11 mouse cellular contexts compared by ENCODE assay signal in the genomic region with DNA sequence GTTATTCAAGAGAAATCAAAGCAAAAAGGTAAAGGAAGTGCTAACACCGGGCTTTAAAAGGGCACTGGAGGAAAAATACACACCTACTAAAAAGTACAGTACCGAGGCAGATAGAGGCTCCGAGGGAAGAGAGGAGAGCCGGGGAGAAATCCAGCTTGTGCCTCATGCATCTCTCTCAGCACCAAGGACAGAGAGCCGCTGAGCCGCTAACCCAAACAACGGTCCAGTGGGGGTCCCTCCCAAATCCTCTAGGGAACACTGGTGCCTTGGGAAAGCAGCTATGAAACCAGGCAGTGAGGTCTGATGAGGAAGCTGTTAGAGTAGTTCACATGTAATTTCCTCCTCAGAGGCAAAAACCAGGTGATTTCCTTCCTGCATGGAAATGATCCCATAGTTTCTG. TPM values are rescaled to one million over a fixed set of nuclear protein-coding genes. Genes with fewer than 3 reads are reported as not detected.
DNase-seq lines count a peak whose midpoint lies in the region; ATAC-seq and TF ChIP-seq lines count a peak whose summit lies in the region.
"Had no signal": no experiment of that assay in that cellular context is flagged by ENCODE, and none has a peak within 500 bp of the region (broad histone marks: within the 10 kb centered on the region; RNA-seq: fewer than 3 reads in every experiment).

Gene Drd3 (plus strand): TSS at position 276 of the 400 bp plus-strand sequence.

- H3K4me1 ChIP-seq in heart, adult 2 months (ENCODE audit: control insufficient read depth, insufficient read depth, low read length), result no peaks in the 10 kb centered on the region
- no peaks in the 10 kb centered on the region for H3K4me1 ChIP-seq in lung, adult 2 months (ENCODE audit: control insufficient read depth, insufficient read depth, low read length)
- H3K4me1 ChIP-seq in forebrain, embryonic 14.5 days (ENCODE audit: control insufficient read depth, insufficient read depth, low read length), result no peaks in the 10 kb centered on the region
- 0 out of 2 replicates have a peak, but pooled peaks cover 3% of the 10 kb centered on the region for H3K4me1 ChIP-seq in neural tube, embryonic 15.5 days
- H3K4me1 ChIP-seq in thymus, adult 2 months (replicated peaks; ENCODE audit: control insufficient read depth, insufficient read depth, low read length), result no peaks in the 10 kb centered on the region
- H3K4me1 ChIP-seq: neural tube, embryonic 13.5 days had no signal

- peak; percentile 58 for DNase-seq in heart, adult 11 months
- DNase-seq in heart, adult 2 months, result no peak
- DNase-seq in lung, postnatal 4 days, result peak; percentile 15 to 27
- DNase-seq in lung, adult 2 months, result no peak
- DNase-seq in forebrain, embryonic 14.5 days (ENCODE audit: low spot score), result peak; percentile 43
- DNase-seq in thymus, adult 2 months, result no peak
- DNase-seq in adipocyte (ENCODE audit: low spot score), result no peak
- DNase-seq: kidney, adult 2 months had no signal

- no peak for TF ChIP-seq EP300 in heart, adult 2 months (IDR thresholded peaks at IDR 0.05; ENCODE audit: insufficient read depth, low read depth, low read length)

- H3K4me2 ChIP-seq in forebrain, embryonic 14.5 days (ENCODE audit: low read length), result peak within 1 kb of the TSS; percentile 23; the same call in 1 of the 2 replicates
- peak within 1 kb of the TSS; percentile 25 for H3K4me2 ChIP-seq in neural tube, embryonic 15.5 days
- H3K4me2 ChIP-seq: liver, embryonic 11.5 days; neural tube, embryonic 13.5 days had no signal

- no peak within 1 kb of the TSS for H3K4me3 ChIP-seq in heart, adult 2 months
- no peak within 1 kb of the TSS for H3K4me3 ChIP-seq in lung, adult 2 months (replicated peaks; ENCODE audit: extremely low read depth, low read depth, low read length)
- no peak within 1 kb of the TSS for H3K4me3 ChIP-seq in forebrain, embryonic 14.5 days (ENCODE audit: low read depth, low read length)
- no peak within 1 kb of the TSS for H3K4me3 ChIP-seq in neural tube, embryonic 15.5 days (replicated peaks)
- H3K4me3 ChIP-seq in thymus, adult 2 months (ENCODE audit: control insufficient read depth, insufficient read depth, low read length), result no peak within 1 kb of the TSS
- H3K4me3 ChIP-seq: neural tube, embryonic 13.5 days had no signal

- no peak for TF ChIP-seq POLR2A in heart, adult 2 months (IDR thresholded peaks at IDR 0.05; ENCODE audit: insufficient read depth, low read depth, low read length)
- no peak for TF ChIP-seq POLR2A in lung, adult 2 months (IDR thresholded peaks at IDR 0.05; ENCODE audit: borderline replicate concordance, extremely low read depth, low read depth, low read length)
- no peak for TF ChIP-seq POLR2A in thymus, adult 2 months (IDR thresholded peaks at IDR 0.05; ENCODE audit: control insufficient read depth, extremely low read depth, insufficient read depth, low read length, poor library complexity)

- H3K36me3 ChIP-seq in heart, adult 2 months (ENCODE audit: control insufficient read depth, insufficient read depth, low read length), result no peaks in the 10 kb centered on the region
- H3K36me3 ChIP-seq in forebrain, embryonic 14.5 days (ENCODE audit: control insufficient read depth, insufficient read depth, low read length), result no peaks in the 10 kb centered on the region
- no peaks in the 10 kb centered on the region for H3K36me3 ChIP-seq in neural tube, embryonic 15.5 days
- no peaks in the 10 kb centered on the region for H3K36me3 ChIP-seq in thymus, adult 2 months (ENCODE audit: control insufficient read depth, insufficient read depth, low read length)
- H3K36me3 ChIP-seq: neural tube, embryonic 13.5 days had no signal

- ATAC-seq in forebrain, embryonic 14.5 days, result no peak
- ATAC-seq in neural tube, embryonic 15.5 days (ENCODE audit: low FRiP score), result no peak

- H3K27me3 ChIP-seq in heart, adult 2 months (ENCODE audit: control insufficient read depth, insufficient read depth, low read length), result 0 out of 2 replicates have a peak, but pooled peaks cover 1% of the 10 kb centered on the region
- no peaks in the 10 kb centered on the region for H3K27me3 ChIP-seq in forebrain, embryonic 14.5 days (replicated peaks; ENCODE audit: control insufficient read depth, insufficient read depth, low read length)
- no peaks in the 10 kb centered on the region for H3K27me3 ChIP-seq in neural tube, embryonic 15.5 days (replicated peaks)
- no peaks in the 10 kb centered on the region for H3K27me3 ChIP-seq in thymus, adult 2 months (ENCODE audit: control insufficient read depth, insufficient read depth, low read length)
- H3K27me3 ChIP-seq: neural tube, embryonic 13.5 days had no signal

- no peaks in the 10 kb centered on the region for H3K79me2 ChIP-seq in heart, adult 2 months (replicated peaks; ENCODE audit: control insufficient read depth, insufficient read depth, low read length)

- no peak within 1 kb of the TSS for H3K27ac ChIP-seq in heart, adult 2 months
- no peak within 1 kb of the TSS for H3K27ac ChIP-seq in forebrain, embryonic 14.5 days (ENCODE audit: low read depth, low read length)
- no peak within 1 kb of the TSS for H3K27ac ChIP-seq in neural tube, embryonic 15.5 days (replicated peaks)
- H3K27ac ChIP-seq in thymus, adult 2 months (ENCODE audit: control insufficient read depth, insufficient read depth, low read length), result no peak within 1 kb of the TSS
- H3K27ac ChIP-seq: neural tube, embryonic 13.5 days had no signal

- intact Hi-C loops in heart, adult 2 months (cut with DNase I), result no loop called here

- H3K9ac ChIP-seq in heart, adult 2 months (ENCODE audit: low read depth, low read length), result no peak within 1 kb of the TSS
- no peak within 1 kb of the TSS for H3K9ac ChIP-seq in forebrain, embryonic 14.5 days (ENCODE audit: low read length)
- H3K9ac ChIP-seq in neural tube, embryonic 15.5 days (replicated peaks), result no peak within 1 kb of the TSS
- H3K9ac ChIP-seq: neural tube, embryonic 13.5 days had no signal

- 9% methylated on average over 7 of the region's 7 CpGs for WGBS in heart, adult 2 months
- 4% methylated on average over 7 of the region's 7 CpGs for WGBS in lung, adult 2 months
- 11% methylated on average over 7 of the region's 7 CpGs for WGBS in forebrain, embryonic 14.5 days
- WGBS in neural tube, embryonic 15.5 days, result 14% methylated on average over 7 of the region's 7 CpGs
- WGBS in thymus, adult 2 months, result 28% methylated on average over 7 of the region's 7 CpGs

- H3K9me3 ChIP-seq in forebrain, embryonic 14.5 days (replicated peaks; ENCODE audit: control insufficient read depth, low read length), result no peaks in the 10 kb centered on the region
- no peaks in the 10 kb centered on the region for H3K9me3 ChIP-seq in neural tube, embryonic 15.5 days (replicated peaks)
- H3K9me3 ChIP-seq: neural tube, embryonic 13.5 days had no signal

- no peak for TF ChIP-seq CTCF in heart, adult 2 months (IDR thresholded peaks at IDR 0.05)
- no peak for TF ChIP-seq CTCF in lung, adult 2 months (IDR thresholded peaks at IDR 0.05; ENCODE audit: insufficient read depth, low read length)
- no peak for TF ChIP-seq CTCF in thymus, adult 2 months (IDR thresholded peaks at IDR 0.05; ENCODE audit: borderline replicate concordance, control insufficient read depth, extremely low read depth, insufficient read depth, low read length, poor library complexity)

RNA-seq across cellular contexts. Expression of gene Drd3, which starts in this region (rescaled TPM):
- total RNA-seq in heart, adult 2 months (2021), result not detected
- polyA plus RNA-seq in heart, adult 2 months (2012; rRNA removed), result not detected in 2 replicates
- polyA plus RNA-seq in lung, adult 2 months (2012; rRNA removed), result not detected in 2 replicates
- polyA plus RNA-seq in forebrain, embryonic 14.5 days (2014; fragmentation: Nextera tagmentation; extraction: Ambion mirVana), result 0.12 and 0.13 TPM in 2 replicates
- polyA plus RNA-seq in neural tube, embryonic 15.5 days (2015; fragmentation: Nextera tagmentation; extraction: Ambion mirVana), result not detected in 2 replicates
- not detected in 2 replicates for polyA plus RNA-seq in thymus, adult 2 months (2012; rRNA removed)
- polyA plus RNA-seq: liver, embryonic 11.5 days; neural tube, embryonic 13.5 days had no signal

Comparison
In these comparisons a context has a peak if more than half of its experiments do, and no peak if none do; other contexts are left out.
1. DNase-seq: peak in heart, adult 11 months (single experiment) and lung, postnatal 4 days (2 of 2); none in heart, adult 2 months (0 of 2), lung, adult 2 months (single experiment), thymus, adult 2 months (single experiment) and adipocyte (single experiment).
2. Peak in DNase-seq and H3K4me2 ChIP-seq in forebrain, embryonic 14.5 days; RNA of the gene not detected or under 1 TPM.